Mouse (Mus musculus) liver, postnatal 0 days (tissue): ENCODE results near the gene Rnf215.
"Not testable (repeated sequence)": the region's sequence is repeated elsewhere in the genome, so short reads cannot be mapped to it uniquely, and the experiment has no call there.

Experiments
- CTCF ChIP-seq: sonication (generic); IDR thresholded peaks from 2 replicates; pipeline ENCODE4 v1.5.1; 2016; ENCODE audit warnings: antibody characterized with exemption, low read depth
- EP300 ChIP-seq: IDR thresholded peaks from 2 replicates; pipeline ENCODE4 v1.6.1; 2016; ENCODE audit warnings: antibody characterized with exemption, low read depth, mild to moderate bottlenecking

DNA sequence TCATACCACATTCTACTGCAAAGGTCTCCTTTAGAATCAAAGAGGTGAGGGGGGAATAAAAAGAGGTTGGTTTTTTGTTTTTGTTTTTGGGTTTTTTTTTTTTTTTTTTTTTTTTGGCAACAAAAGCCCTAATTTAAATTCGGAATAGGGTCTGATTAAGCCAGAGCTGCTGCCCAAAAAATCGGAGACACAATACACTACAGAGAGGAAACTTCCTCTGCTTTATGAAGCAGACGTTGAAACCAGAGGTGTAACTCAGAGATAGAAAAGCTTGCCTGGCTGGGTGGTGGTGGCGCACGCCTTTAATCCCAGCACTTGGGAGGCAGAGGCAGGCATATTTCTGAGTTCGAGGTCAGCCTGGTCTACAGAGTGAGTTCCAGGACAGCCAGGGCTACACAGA is 20.5 kb upstream of the Rnf215 start:
- TF ChIP-seq CTCF, EP300: not testable (repeated sequence)
